Comparison of ENCODE assay signal across 8 mouse cellular contexts in the genomic region with DNA sequence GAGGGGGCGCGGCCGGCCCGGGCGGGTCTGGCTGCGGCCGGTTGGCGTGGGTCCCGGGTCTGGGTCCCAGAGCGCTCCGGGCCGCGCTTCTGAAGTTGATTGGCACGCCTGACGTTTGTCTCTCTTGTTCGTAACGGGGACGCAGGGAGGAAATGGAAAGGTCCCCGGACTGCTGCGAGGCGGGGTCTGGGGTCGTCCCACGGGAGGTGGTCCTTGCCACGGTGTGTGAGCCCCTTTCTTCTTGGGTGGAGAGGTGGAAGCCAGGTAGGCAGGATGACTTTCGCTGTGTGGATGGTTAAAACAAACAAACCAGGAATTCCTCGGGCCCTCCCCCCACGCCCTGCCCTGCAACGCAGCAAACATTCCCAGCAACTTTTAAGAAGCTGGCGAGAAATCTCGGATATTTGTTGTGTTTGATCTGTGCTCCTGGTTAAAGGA. TPM values are rescaled to one million over a fixed set of nuclear protein-coding genes. Genes with fewer than 3 reads are reported as not detected.
DNase-seq lines count a peak whose midpoint lies in the region; ATAC-seq and TF ChIP-seq lines count a peak whose summit lies in the region.

No protein-coding gene starts in this region.

- no peaks in the 10 kb centered on the region for H3K27me3 ChIP-seq in C2C12 (ENCODE audit: control insufficient read depth, insufficient read depth, insufficient read length)
- no peaks in the 10 kb centered on the region for H3K27me3 ChIP-seq in limb, embryonic 14.5 days (ENCODE audit: control insufficient read depth, insufficient read depth, low read length)
- H3K27me3 ChIP-seq in neural tube, embryonic 15.5 days (replicated peaks), result no peaks in the 10 kb centered on the region

- H3K9ac ChIP-seq in limb, embryonic 14.5 days (ENCODE audit: low read depth, low read length, severe bottlenecking), result peak overlapping the region; percentile 77
- peak overlapping the region; percentile 96 for H3K9ac ChIP-seq in neural tube, embryonic 15.5 days (replicated peaks)

- H3ac ChIP-seq in C2C12 (ENCODE audit: control insufficient read depth, insufficient read length, low read depth), result peak overlapping the region; percentile 77

- peaks cover 3% of the 10 kb centered on the region; the same call in 1 of the 2 replicates for H3K4me1 ChIP-seq in limb, embryonic 14.5 days (ENCODE audit: control insufficient read depth, insufficient read depth, low read length)
- peaks cover 13% of the 10 kb centered on the region for H3K4me1 ChIP-seq in neural tube, embryonic 15.5 days

- no peak for TF ChIP-seq CTCF in C2C12 (IDR thresholded peaks at IDR 0.05; ENCODE audit: control insufficient read depth, insufficient read depth, insufficient read length)

- peak; percentile 67 for DNase-seq in kidney, adult 18-20 months
- DNase-seq in kidney, adult 11 months, result no peak
- peak; percentile 48 for DNase-seq in WW6 (ENCODE audit: low read depth, low spot score)
- DNase-seq in frontal cortex, postnatal 36 days (ENCODE audit: low spot score in 2 of 2), result peak; percentile 17 to 21
- peak; percentile 66 for DNase-seq in limb, embryonic 14.5 days (ENCODE audit: low spot score)
- no peak for DNase-seq in adrenal gland, adult 2 months

- H3K4me3 ChIP-seq in C2C12 (ENCODE audit: insufficient read depth, poor library complexity, severe bottlenecking), result peak overlapping the region; percentile 80
- H3K4me3 ChIP-seq in limb, embryonic 14.5 days (replicated peaks; ENCODE audit: low read length), result peak overlapping the region; percentile 88
- peak overlapping the region; percentile 98 for H3K4me3 ChIP-seq in neural tube, embryonic 15.5 days (replicated peaks)

- H3K79me2 ChIP-seq in C2C12 (ENCODE audit: control insufficient read depth, insufficient read depth), result peaks cover 32% of the 10 kb centered on the region

- H3K79me3 ChIP-seq in C2C12 (ENCODE audit: low read depth), result peaks cover 5% of the 10 kb centered on the region

- ATAC-seq in limb, embryonic 14.5 days (ENCODE audit: low FRiP score, low read depth), result peak; percentile 80
- ATAC-seq in neural tube, embryonic 15.5 days (ENCODE audit: low FRiP score), result no peak; the same call in 1 of the 2 replicates

- H3K36me3 ChIP-seq in C2C12 (ENCODE audit: control insufficient read depth, insufficient read depth), result peaks cover 11% of the 10 kb centered on the region
- no peaks in the 10 kb centered on the region for H3K36me3 ChIP-seq in limb, embryonic 14.5 days (ENCODE audit: control insufficient read depth, insufficient read depth, low read length)
- no peaks in the 10 kb centered on the region for H3K36me3 ChIP-seq in neural tube, embryonic 15.5 days

- H3K9me3 ChIP-seq in limb, embryonic 14.5 days (ENCODE audit: control insufficient read depth, low read length), result no peaks in the 10 kb centered on the region
- H3K9me3 ChIP-seq in neural tube, embryonic 15.5 days (replicated peaks), result no peaks in the 10 kb centered on the region

- under 1% methylated on average over 22 of the region's 30 CpGs for WGBS in limb, embryonic 14.5 days
- WGBS in neural tube, embryonic 15.5 days, result under 1% methylated on average over 28 of the region's 30 CpGs

- TF ChIP-seq POLR2A in limb, embryonic 14.5 days (IDR thresholded peaks at IDR 0.05; ENCODE audit: borderline replicate concordance, extremely low read depth, insufficient read depth, insufficient read length), result 0 out of 2 replicates have a peak, but pooled peaks have one; percentile 6

- H3K4me2 ChIP-seq in limb, embryonic 14.5 days (replicated peaks; ENCODE audit: low read depth, low read length, severe bottlenecking), result peak overlapping the region; percentile 39
- peak overlapping the region; percentile 63 for H3K4me2 ChIP-seq in neural tube, embryonic 15.5 days

- peak overlapping the region; percentile 94 for H3K27ac ChIP-seq in limb, embryonic 14.5 days (replicated peaks; ENCODE audit: low read depth, low read length)
- H3K27ac ChIP-seq in neural tube, embryonic 15.5 days (replicated peaks), result peak overlapping the region; percentile 96

TF ChIP-seq in C2C12, 6 proteins besides CTCF, POLR2A, EP300 and RAD21:
- TF ChIP-seq FOSL1 (IDR thresholded peaks at IDR 0.05; ENCODE audit: insufficient read depth, low read length, poor library complexity, severe bottlenecking), result no peak
- TF ChIP-seq MYOG (IDR thresholded peaks at IDR 0.05; ENCODE audit: control insufficient read depth, extremely low read depth, insufficient read length), result no peak
- TF ChIP-seq USF1 (IDR thresholded peaks at IDR 0.05; ENCODE audit: low read depth), result no peak
- TF ChIP-seq CEBPB (IDR thresholded peaks at IDR 0.05; ENCODE audit: low read depth), result no peak
- no peak for TF ChIP-seq MYOD1 (IDR thresholded peaks at IDR 0.05; ENCODE audit: control insufficient read depth, insufficient read length, low read depth)
- no peak for TF ChIP-seq MAX (IDR thresholded peaks at IDR 0.05)

RNA-seq across cellular contexts. Expression of a gene that starts 0.4 kb away (rescaled TPM):
- 0.78 TPM for polyA plus RNA-seq in C2C12 (2012; fragmentation: generic; extraction: Trizol)
- 5.2 and 6.1 TPM in 2 replicates for polyA plus RNA-seq in limb, embryonic 14.5 days (2012; rRNA removed)
- polyA plus RNA-seq in limb, embryonic 14.5 days (2014; fragmentation: Nextera tagmentation; extraction: Ambion mirVana), result 8.5 and 10.8 TPM in 2 replicates
- polyA plus RNA-seq in neural tube, embryonic 15.5 days (2015; fragmentation: Nextera tagmentation; extraction: Ambion mirVana), result 6.3 TPM in 2 replicates
- 10 to 100 TPM; 51.9 to 73.4 TPM for total RNA-seq in adrenal gland, adult 2 months (2021)
- 0.77 and 1.1 TPM in 2 replicates for polyA plus RNA-seq in adrenal gland, adult 2 months (2012; rRNA removed)

Comparison
In these comparisons a context has a peak if more than half of its experiments do, and no peak if none do; other contexts are left out.
1. DNase-seq: peak in kidney, adult 18-20 months (single experiment), WW6 (single experiment), frontal cortex, postnatal 36 days (2 of 2) and limb, embryonic 14.5 days (single experiment); none in kidney, adult 11 months (single experiment) and adrenal gland, adult 2 months (single experiment).
2. Peak in every context shown above with its lines, with median percentiles within 50 percentile points of each other: H3K4me3 ChIP-seq.